Mouse (Mus musculus) CH12.LX (cell line): ENCODE measurements at regions not wholly inside any gene's neighbourhood (a gene's known extent, or its start where the extent isn't known, plus 50 kb on each side); places are given as distances from the start of the nearest gene placed in this dataset.

ENCODE experiments used
- DNase-seq: peaks from one replicate; pipeline ENCODE4 v3.0.0-alpha.2; 2013; ENCODE audit errors: extremely low read depth
- H3K27ac ChIP-seq: 2 replicates; pipeline ENCODE4 v1.5.1; 2012; ENCODE audit warnings: low read depth, mild to moderate bottlenecking, control low read depth, moderate library complexity; ENCODE audit not compliant: insufficient read depth
- H3K27me3 ChIP-seq: replicated peaks from 2 replicates; pipeline ENCODE3; 2012; ENCODE audit warnings: inconsistent platforms
- H3K36me3 ChIP-seq, 2 experiments: replicated peaks in 1 of 2; 2 replicates each; pipeline versions ENCODE3 to v1.6.1; 2012; ENCODE audit warnings: inconsistent platforms in 1 of 2, low read length in 1 of 2, mild to moderate bottlenecking in 1 of 2, mixed read lengths in 1 of 2, moderate library complexity in 1 of 2; ENCODE audit not compliant: control insufficient read depth in 1 of 2, insufficient read depth in 1 of 2
- H3K4me1 ChIP-seq, 2 experiments: 2 replicates each; pipeline ENCODE4 v1.6.1; 2012; ENCODE audit warnings: inconsistent platforms in 1 of 2, moderate library complexity in 1 of 2; ENCODE audit not compliant: insufficient read depth in 2 of 2, control insufficient read depth in 1 of 2
- H3K4me2 ChIP-seq: 2 replicates; pipeline ENCODE4 v1.6.1; 2012; ENCODE audit warnings: low read depth, mild to moderate bottlenecking, control low read depth; ENCODE audit not compliant: poor library complexity, insufficient read depth, severe bottlenecking
- H3K4me3 ChIP-seq, 3 experiments: fragments of 150-350 bp in 1 of 3; sonication (generic) in 1 of 3; replicated peaks in 1 of 3; 2 replicates each; pipeline versions ENCODE3 to v1.5.1; 2011 to 2012; ENCODE audit warnings: low read depth in 2 of 3, low read length in 2 of 3, mild to moderate bottlenecking in 2 of 3, moderate library complexity in 2 of 3, control low read depth in 1 of 3, improper control_type of control experiment in 1 of 3, inconsistent platforms in 1 of 3, mixed read lengths in 1 of 3; ENCODE audit not compliant: poor library complexity in 1 of 3
- H3K79me2 ChIP-seq: replicated peaks from 2 replicates; pipeline ENCODE4 v1.6.1; 2012; ENCODE audit warnings: mild to moderate bottlenecking, moderate library complexity; ENCODE audit not compliant: control insufficient read depth, poor library complexity, insufficient read depth, severe bottlenecking; ENCODE audit errors: extremely low read depth
- H3K9ac ChIP-seq: 2 replicates; pipeline ENCODE4 v1.6.1; 2012; ENCODE audit warnings: low read depth, mild to moderate bottlenecking, control low read depth, moderate library complexity; ENCODE audit not compliant: insufficient read depth
- H3K9me3 ChIP-seq: replicated peaks from 2 replicates; pipeline ENCODE3; 2012; ENCODE audit warnings: low read length, inconsistent platforms, mixed read lengths
- CTCF ChIP-seq, 2 experiments: IDR thresholded peaks in 1 of 2; conservative IDR thresholded peaks in 1 of 2; 2 replicates each; pipeline ENCODE4 v1.5.1; 2011 to 2012; ENCODE audit warnings: low read depth in 2 of 2, low read length in 2 of 2, improper control_type of control experiment in 1 of 2, inconsistent platforms in 1 of 2, mild to moderate bottlenecking in 1 of 2, moderate library complexity in 1 of 2
- ELF1 ChIP-seq: IDR thresholded peaks from 2 replicates; pipeline ENCODE4 v1.6.1; 2014; ENCODE audit warnings: low read depth, mild to moderate bottlenecking, inconsistent platforms, low read length, improper control_type of control experiment
- EP300 ChIP-seq: IDR thresholded peaks from 2 replicates; pipeline ENCODE4 v1.6.1; 2011; ENCODE audit warnings: low read length, improper control_type of control experiment
- ETS1 ChIP-seq: conservative IDR thresholded peaks from 2 replicates; pipeline ENCODE4 v1.6.1; 2012; ENCODE audit warnings: low read depth, mild to moderate bottlenecking, inconsistent platforms, low read length, improper control_type of control experiment, moderate library complexity
- GABPA ChIP-seq: IDR thresholded peaks from 2 replicates; pipeline ENCODE4 v1.6.1; 2012; ENCODE audit warnings: low read depth, low read length, improper control_type of control experiment, inconsistent platforms; ENCODE audit not compliant: insufficient replicate concordance
- HCFC1 ChIP-seq: IDR thresholded peaks from 2 replicates; pipeline ENCODE4 v1.6.1; 2012; ENCODE audit warnings: low read depth, mild to moderate bottlenecking, inconsistent platforms, low read length, improper control_type of control experiment
- IRF4 ChIP-seq: IDR thresholded peaks from 2 replicates; pipeline ENCODE4 v1.6.1; 2014; ENCODE audit warnings: low read depth, mild to moderate bottlenecking, inconsistent platforms, low read length, improper control_type of control experiment
- JUND ChIP-seq: conservative IDR thresholded peaks from 2 replicates; pipeline ENCODE4 v1.6.1; 2011; ENCODE audit warnings: low read depth, low read length, improper control_type of control experiment
- KAT2A ChIP-seq: IDR thresholded peaks from 2 replicates; pipeline ENCODE4 v1.6.1; 2012; ENCODE audit warnings: low read length, improper control_type of control experiment, inconsistent platforms; ENCODE audit not compliant: insufficient replicate concordance
- MAFK ChIP-seq: IDR thresholded peaks from 2 replicates; pipeline ENCODE4 v1.6.1; 2011; ENCODE audit warnings: low read length, improper control_type of control experiment; ENCODE audit not compliant: insufficient replicate concordance
- MAZ ChIP-seq: IDR thresholded peaks from 2 replicates; pipeline ENCODE4 v1.6.1; 2012; ENCODE audit warnings: low read depth, mild to moderate bottlenecking, inconsistent platforms, low read length, improper control_type of control experiment, moderate library complexity
- MEF2A ChIP-seq: IDR thresholded peaks from 2 replicates; pipeline ENCODE4 v1.6.1; 2014; ENCODE audit warnings: low read depth, mild to moderate bottlenecking, inconsistent platforms, low read length, improper control_type of control experiment, borderline replicate concordance
- POLR2AphosphoS2 ChIP-seq: IDR thresholded peaks from 2 replicates; pipeline ENCODE4 v1.6.1; 2011; ENCODE audit warnings: low read depth, low read length, improper control_type of control experiment
- RCOR1 ChIP-seq: conservative IDR thresholded peaks from 2 replicates; pipeline ENCODE4 v1.6.1; 2012; ENCODE audit warnings: low read depth, mild to moderate bottlenecking, inconsistent platforms, low read length, improper control_type of control experiment
- SMC3 ChIP-seq: IDR thresholded peaks from 2 replicates; pipeline ENCODE4 v1.6.1; 2011; ENCODE audit warnings: low read depth, low read length, improper control_type of control experiment
- TBP ChIP-seq: conservative IDR thresholded peaks from 2 replicates; pipeline ENCODE4 v1.6.1; 2011; ENCODE audit warnings: low read depth, low read length, improper control_type of control experiment
- TCF12 ChIP-seq: IDR thresholded peaks from 2 replicates; pipeline ENCODE4 v1.6.1; 2014; ENCODE audit warnings: low read depth, mild to moderate bottlenecking, inconsistent platforms, low read length, improper control_type of control experiment
- USF1 ChIP-seq: IDR thresholded peaks from 2 replicates; pipeline ENCODE4 v1.6.1; 2014; ENCODE audit warnings: low read depth, mild to moderate bottlenecking, inconsistent platforms, low read length, improper control_type of control experiment
- USF2 ChIP-seq: conservative IDR thresholded peaks from 2 replicates; pipeline ENCODE4 v1.6.1; 2011; ENCODE audit warnings: low read depth, low read length, improper control_type of control experiment
- ZC3H11A ChIP-seq: IDR thresholded peaks from 2 replicates; pipeline ENCODE4 v1.6.1; 2012; ENCODE audit warnings: low read depth, mild to moderate bottlenecking, inconsistent platforms, low read length, improper control_type of control experiment
- dilution Hi-C: fragments of 300-500 bp; cut with MboI; formaldehyde crosslinking; loops from 2 replicates; pipeline ENCODE4 v1.14.3; 2020; ENCODE audit warnings: low sequenced_read_pairs; ENCODE audit not compliant: extremely low pct_unique_long_range_greater_than_20kb, extremely low pct_ligation_motif_present
- in situ Hi-C: fragments of 300-500 bp; cut with MboI; formaldehyde crosslinking; loops from 3 replicates; pipeline ENCODE4 v1.14.3; 2019; ENCODE audit warnings: low sequenced_read_pairs, low pct_ligation_motif_present, low pct_unique_long_range_greater_than_20kb, mixed read lengths

- dilution Hi-C loops = no loop called here
- no peaks in the 10 kb centered on the region for H3K36me3 ChIP-seq
- DNase-seq = no peak
- in situ Hi-C loops = no loop called here
- H3K27me3 ChIP-seq = no peaks in the 10 kb centered on the region
- H3K4me3 ChIP-seq = no peak overlapping the region
- no peaks in the 10 kb centered on the region for H3K79me2 ChIP-seq
- no peaks in the 10 kb centered on the region for H3K4me1 ChIP-seq
- H3K4me2 ChIP-seq = no peak overlapping the region
- H3K27ac ChIP-seq = no peak overlapping the region
- no peak overlapping the region for H3K9ac ChIP-seq
- peaks cover 58% of the 10 kb centered on the region for H3K9me3 ChIP-seq
- TF ChIP-seq CTCF (conservative IDR thresholded peaks at IDR 0.05 in 1 of 2, IDR thresholded peaks at IDR 0.05 in 1 of 2; ENCODE audit: low read depth in 2 of 2, low read length in 2 of 2) = no peak
- no peak for TF ChIP-seq ETS1
- no peak for TF ChIP-seq MEF2A
- no peak for TF ChIP-seq ELF1
- no peak for TF ChIP-seq GABPA
- TF ChIP-seq ZC3H11A = no peak
- TF ChIP-seq EP300 = no peak
- no peak for TF ChIP-seq JUND
- no peak for TF ChIP-seq HCFC1
- no peak for TF ChIP-seq USF1
- no peak for TF ChIP-seq TCF12
- no peak for TF ChIP-seq SMC3
- TF ChIP-seq MAZ = no peak
- no peak for TF ChIP-seq IRF4
- no peak for TF ChIP-seq TBP
- no peak for TF ChIP-seq POLR2AphosphoS2
These were observed 280.5 kb upstream of the Robo1 start for GRCm38 (mm10) chr16:72027404-72028215.

- Histone ChIP-seq H3K9me3 (peaks cover 62% of the 10 kb centered on the region), H3K4me3 (no peak overlapping the region), H3K27ac (no peak overlapping the region), H3K27me3 (no peaks in the 10 kb centered on the region), H3K4me1 (no peaks in the 10 kb centered on the region), H3K9ac (no peak overlapping the region), H3K79me2 (no peaks in the 10 kb centered on the region), H3K36me3 (no peaks in the 10 kb centered on the region), H3K4me2 (no peak overlapping the region)
- TF ChIP-seq USF2 (no peak), GABPA (no peak), SMC3 (no peak), KAT2A (no peak), RCOR1 (no peak), IRF4 (no peak), ELF1 (no peak), JUND (no peak), MAFK (no peak)
- in situ Hi-C loops (no loop called here), dilution Hi-C loops (no loop called here)
- no peak for DNase-seq
These were observed 279.9 kb upstream of the Robo1 start for GRCm38 (mm10) chr16:72028216-72028610.
